Mouse (Mus musculus) erythroblast, embryonic 14.5 days (primary cell): Measurements from ENCODE around the gene Syvn1. TPM values are rescaled to one million over a fixed set of nuclear protein-coding genes. Genes with fewer than 3 reads are reported as not detected.

Experiments used
- H3K27me3 ChIP-seq: 2 replicates; pipeline ENCODE4 v1.6.1; 2012; ENCODE audit warnings: inconsistent platforms; ENCODE audit not compliant: control insufficient read depth
- H3K36me3 ChIP-seq: 2 replicates; pipeline ENCODE4 v1.6.1; 2012; ENCODE audit warnings: mild to moderate bottlenecking, inconsistent platforms; ENCODE audit not compliant: control insufficient read depth
- H3K4me1 ChIP-seq: 2 replicates; pipeline ENCODE4 v1.6.1; 2012; ENCODE audit warnings: inconsistent platforms; ENCODE audit not compliant: control insufficient read depth
- H3K4me3 ChIP-seq: replicated peaks from 2 replicates; pipeline ENCODE3; 2012; ENCODE audit warnings: moderate library complexity, mild to moderate bottlenecking, inconsistent platforms
- H3K9me3 ChIP-seq: 2 replicates; pipeline ENCODE4 v1.6.1; 2012; ENCODE audit warnings: low read length, inconsistent platforms, mixed read lengths; ENCODE audit not compliant: control insufficient read depth
- GATA1 ChIP-seq: IDR thresholded peaks from 2 replicates; pipeline ENCODE4 v1.6.1; 2012; ENCODE audit warnings: low read length, inconsistent platforms, mixed read lengths
- TAL1 ChIP-seq: IDR thresholded peaks from 3 replicates; pipeline ENCODE4 v1.6.1; 2012; ENCODE audit warnings: low read length, inconsistent platforms, mixed read lengths
- polyA plus RNA-seq: library from polyadenylated mRNA; stranded (reverse); fragments of >175 nt; gene quantifications from 2 replicates; pipeline ENCODE4 v1.2.3, GENCODE M21; 2012

Gene Syvn1
- 9.5 and 10.2 TPM in 2 replicates for polyA plus RNA-seq

- peaks cover 49% of the 10 kb centered on the region for H3K36me3 ChIP-seq
- peak within 1 kb of the TSS; percentile 95 for H3K4me3 ChIP-seq
- TF ChIP-seq GATA1 (no peak), TAL1 (no peak)
- H3K9me3 ChIP-seq = no peaks in the 10 kb centered on the region
- H3K27me3 ChIP-seq = no peaks in the 10 kb centered on the region
- peaks cover 52% of the 10 kb centered on the region for H3K4me1 ChIP-seq
Observed at GRCm38 (mm10) chr19:6046294-6047153, at the start of gene Syvn1. Gene Syvn1, plus strand, starts transcription at chr19:6046576.

GRCm38 (mm10) chr19:5998180-5998579 is 48.2 kb upstream of the Syvn1 start:
- Histone ChIP-seq H3K27me3 (no peaks in the 10 kb centered on the region), H3K4me1 (peaks cover 13% of the 10 kb centered on the region), H3K9me3 (no peaks in the 10 kb centered on the region), H3K36me3 (peaks cover 96% of the 10 kb centered on the region), H3K4me3 (no peak overlapping the region)
- TF ChIP-seq GATA1 (no peak), TAL1 (no peak)

DNA sequence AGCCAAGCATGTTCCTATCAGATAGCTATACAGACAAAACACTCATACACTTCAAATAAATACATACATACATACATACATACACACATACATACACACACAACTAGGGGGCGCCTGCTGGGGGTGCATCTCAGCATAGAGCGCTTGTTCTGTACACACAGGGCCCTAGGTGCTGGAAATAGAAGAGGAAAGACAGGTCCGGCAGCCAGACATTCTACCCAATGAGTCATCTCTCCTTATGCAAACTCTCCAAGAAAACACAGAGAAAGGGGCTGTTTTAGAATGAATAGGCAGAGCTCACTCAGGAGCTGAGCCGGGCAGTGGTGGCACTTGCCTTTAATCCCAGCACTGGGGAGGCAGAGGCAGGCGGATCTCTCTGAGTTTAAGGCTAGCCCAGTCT is 46.4 kb upstream of the Syvn1 start:
- H3K4me3 ChIP-seq = no peak overlapping the region
- H3K36me3 ChIP-seq = peaks cover 91% of the 10 kb centered on the region
- H3K27me3 ChIP-seq = no peaks in the 10 kb centered on the region
- peaks cover 13% of the 10 kb centered on the region for H3K4me1 ChIP-seq
- no peaks in the 10 kb centered on the region for H3K9me3 ChIP-seq
- TF ChIP-seq TAL1 (no peak), GATA1 (no peak)

GRCm38 (mm10) chr19:6005541-6005940 is 40.8 kb upstream of the Syvn1 start:
- no peaks in the 10 kb centered on the region for H3K27me3 ChIP-seq
- H3K4me1 ChIP-seq = peaks cover 10% of the 10 kb centered on the region
- H3K4me3 ChIP-seq = no peak overlapping the region
- peaks cover 90% of the 10 kb centered on the region for H3K36me3 ChIP-seq
- peaks cover 10% of the 10 kb centered on the region for H3K9me3 ChIP-seq
- TF ChIP-seq TAL1 = no peak

DNA sequence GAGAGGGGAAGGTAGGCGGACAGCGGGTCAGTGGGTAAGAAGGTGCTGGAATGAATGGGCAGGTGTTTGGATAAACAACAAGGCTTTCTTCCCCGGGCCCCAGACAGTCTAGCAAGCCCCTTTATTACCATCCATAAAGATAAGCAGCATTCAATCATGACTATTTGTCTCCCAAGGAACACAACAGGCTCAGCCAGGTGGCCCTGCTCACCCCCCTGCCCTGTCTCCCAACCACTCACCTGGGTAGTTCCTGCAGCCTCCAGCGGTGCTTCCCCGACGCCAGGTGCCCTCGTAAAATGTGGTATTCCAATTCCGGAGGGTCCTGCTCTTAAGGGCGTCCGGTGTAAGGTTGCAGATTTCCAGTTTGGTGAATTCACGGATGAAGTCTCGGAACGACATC is 39.4 kb upstream of the Syvn1 start:
- TF ChIP-seq TAL1 = no peak
- no peak for TF ChIP-seq GATA1
- H3K4me1 ChIP-seq = peaks cover 20% of the 10 kb centered on the region
- H3K27me3 ChIP-seq = no peaks in the 10 kb centered on the region
- peaks cover 10% of the 10 kb centered on the region for H3K9me3 ChIP-seq
- H3K4me3 ChIP-seq = no peak overlapping the region
- peaks cover 90% of the 10 kb centered on the region for H3K36me3 ChIP-seq

- Histone ChIP-seq H3K4me3 (no peak overlapping the region), H3K36me3 (peaks cover 91% of the 10 kb centered on the region), H3K4me1 (peaks cover 37% of the 10 kb centered on the region), H3K9me3 (peaks cover 10% of the 10 kb centered on the region), H3K27me3 (no peaks in the 10 kb centered on the region)
- no peak for TF ChIP-seq GATA1
- no peak for TF ChIP-seq TAL1
Observed at GRCm38 (mm10) chr19:6009137-6009536, 37.2 kb upstream of the Syvn1 start.

DNA sequence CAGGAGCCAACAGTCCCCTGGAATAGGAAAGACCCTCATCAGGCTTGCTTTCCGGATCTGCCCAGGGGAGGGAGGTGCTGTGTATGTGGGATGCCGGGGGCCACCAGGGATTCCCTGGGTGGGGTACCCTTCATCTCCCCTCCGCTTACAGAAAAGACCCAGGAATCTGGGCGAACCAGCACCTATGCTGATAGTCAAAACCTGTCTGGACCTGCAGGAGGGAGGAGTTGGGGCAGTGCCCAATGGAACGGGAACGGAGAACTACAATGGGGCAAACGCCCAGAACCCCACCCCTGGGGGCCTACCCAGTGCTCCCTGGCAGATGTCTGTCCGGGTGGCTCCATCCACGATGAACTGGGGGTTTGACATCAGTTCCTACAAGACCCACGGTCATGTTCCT is 32.7 kb upstream of the Syvn1 start:
- Histone ChIP-seq H3K4me1 (peaks cover 81% of the 10 kb centered on the region), H3K27me3 (no peaks in the 10 kb centered on the region), H3K36me3 (peaks cover 62% of the 10 kb centered on the region), H3K4me3 (peak overlapping the region; percentile 97), H3K9me3 (peaks cover 2% of the 10 kb centered on the region)
- TF ChIP-seq TAL1 (no peak), GATA1 (no peak)

GRCm38 (mm10) chr19:6014991-6015510 is 31.3 kb upstream of the Syvn1 start:
- Histone ChIP-seq H3K9me3 (no peaks in the 10 kb centered on the region), H3K4me1 (peaks cover 90% of the 10 kb centered on the region)
- TF ChIP-seq GATA1 (peak; percentile 71), TAL1 (no peak)

DNA sequence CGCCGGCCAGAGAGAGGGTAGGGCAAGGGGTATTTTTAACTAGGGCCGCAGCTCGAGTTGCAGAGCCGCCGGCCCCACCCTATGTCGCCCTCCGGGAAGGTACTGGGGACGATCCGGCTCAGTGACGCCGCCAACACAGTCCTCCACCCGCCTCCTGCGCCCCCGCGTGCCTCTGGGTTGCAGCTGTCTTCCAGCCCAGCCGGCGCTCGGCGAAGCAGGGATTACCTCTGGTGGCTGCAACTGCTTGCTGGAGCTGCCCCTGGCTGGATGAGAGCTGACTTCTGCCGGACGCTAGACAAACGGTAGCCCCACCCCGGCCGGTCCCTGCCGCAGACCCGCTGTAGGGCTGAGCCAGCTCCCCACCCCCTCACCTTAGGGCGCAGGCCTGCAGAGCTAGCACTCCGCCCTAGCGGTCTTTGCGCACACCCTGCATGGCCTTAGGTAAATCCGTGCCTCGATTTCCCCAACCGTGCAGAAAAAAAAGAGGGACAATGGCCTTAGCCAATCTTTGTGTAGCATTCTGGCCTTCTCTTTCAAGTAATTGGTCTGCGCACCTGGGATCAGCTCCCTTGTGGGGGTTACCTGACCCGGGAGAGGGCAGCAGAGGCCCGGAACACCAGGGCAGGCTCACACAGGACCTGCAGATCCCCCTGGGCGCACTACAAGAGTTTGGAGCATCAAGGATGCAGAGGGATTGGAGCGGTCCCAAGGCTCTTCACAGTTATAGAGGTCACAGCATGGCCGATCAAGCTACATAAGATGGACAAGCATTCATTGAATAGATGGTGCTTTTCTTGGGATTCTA is 30.7 kb upstream of the Syvn1 start, which contains the start of gene Capn1:
Capn1 (minus strand) TSS at position 387 of the 805 bp plus-strand sequence.
- Histone ChIP-seq H3K4me3 (peak within 1 kb of the TSS; percentile 97), H3K27me3 (no peaks in the 10 kb centered on the region), H3K9me3 (no peaks in the 10 kb centered on the region), H3K36me3 (peaks cover 43% of the 10 kb centered on the region), H3K4me1 (peaks cover 85% of the 10 kb centered on the region)
- TF ChIP-seq TAL1 (no peak), GATA1 (no peak)

More at GRCm38 (mm10) chr19:6014991-6015510, 31.3 kb upstream of the Syvn1 start:
- H3K36me3 ChIP-seq = peaks cover 50% of the 10 kb centered on the region
- H3K4me3 ChIP-seq = peak overlapping the region; percentile 97
- H3K27me3 ChIP-seq = no peaks in the 10 kb centered on the region
